Mouse (Mus musculus) G1E (cell line): ENCODE results near the gene Trappc11.

Experiments used
- CTCF ChIP-seq: IDR thresholded peaks from 2 replicates; pipeline ENCODE4 v1.5.1; 2012; ENCODE audit warnings: low read depth, low read length, inconsistent platforms, mixed read lengths
- GATA1 ChIP-seq: IDR thresholded peaks from 2 replicates; pipeline ENCODE4 v1.6.1; 2012; ENCODE audit warnings: borderline replicate concordance, low read length, inconsistent platforms, mixed read lengths
- POLR2AphosphoS5 ChIP-seq: IDR thresholded peaks from 2 replicates; pipeline ENCODE4 v1.6.1; 2012; ENCODE audit warnings: low read depth, low read length, inconsistent platforms; ENCODE audit not compliant: insufficient replicate concordance
- TAL1 ChIP-seq: conservative IDR thresholded peaks from 2 replicates; pipeline ENCODE4 v1.6.1; 2012; ENCODE audit warnings: low read depth, low read length, inconsistent platforms, mixed read lengths

GRCm38 (mm10) chr8:47459216-47459749, 74.0 kb downstream of the Trappc11 start:
- TF ChIP-seq CTCF (no peak), GATA1 (no peak), TAL1 (no peak), POLR2AphosphoS5 (no peak)
